Mouse (Mus musculus) adrenal gland, postnatal 10 days (tissue): ENCODE measurements around the gene Slc7a14. TPM values are rescaled to one million over a fixed set of nuclear protein-coding genes. Genes with fewer than 3 reads are reported as not detected.
"Not testable (repeated sequence)": the region's sequence is repeated elsewhere in the genome, so short reads cannot be mapped to it uniquely, and the experiment has no call there.

ENCODE experiments used
- DNase-seq: peaks from one replicate; pipeline ENCODE4 v3.0.0; 2021; ENCODE audit warnings: mixed read lengths
- long read RNA-seq, 2 experiments: library from polyadenylated mRNA; stranded (forward); transcript quantifications; one replicate each; pipeline ENCODE4 v2.0.0; 2021
- total RNA-seq, 2 experiments: library from RNA; stranded (reverse); gene quantifications; 2 replicates each; pipeline ENCODE4 v1.2.3; 2021

The Slc7a14 gene
- 1 to 10 TPM; 4.5 to 7.8 TPM for total RNA-seq
- long read RNA-seq, experiment 1 = 0 reads
- long read RNA-seq, experiment 2, partial matches to known transcripts = 0 of 2 reads
- long read RNA-seq, experiment 2, other reads (novel, unspliced or antisense) = 2 of 2 reads

DNA sequence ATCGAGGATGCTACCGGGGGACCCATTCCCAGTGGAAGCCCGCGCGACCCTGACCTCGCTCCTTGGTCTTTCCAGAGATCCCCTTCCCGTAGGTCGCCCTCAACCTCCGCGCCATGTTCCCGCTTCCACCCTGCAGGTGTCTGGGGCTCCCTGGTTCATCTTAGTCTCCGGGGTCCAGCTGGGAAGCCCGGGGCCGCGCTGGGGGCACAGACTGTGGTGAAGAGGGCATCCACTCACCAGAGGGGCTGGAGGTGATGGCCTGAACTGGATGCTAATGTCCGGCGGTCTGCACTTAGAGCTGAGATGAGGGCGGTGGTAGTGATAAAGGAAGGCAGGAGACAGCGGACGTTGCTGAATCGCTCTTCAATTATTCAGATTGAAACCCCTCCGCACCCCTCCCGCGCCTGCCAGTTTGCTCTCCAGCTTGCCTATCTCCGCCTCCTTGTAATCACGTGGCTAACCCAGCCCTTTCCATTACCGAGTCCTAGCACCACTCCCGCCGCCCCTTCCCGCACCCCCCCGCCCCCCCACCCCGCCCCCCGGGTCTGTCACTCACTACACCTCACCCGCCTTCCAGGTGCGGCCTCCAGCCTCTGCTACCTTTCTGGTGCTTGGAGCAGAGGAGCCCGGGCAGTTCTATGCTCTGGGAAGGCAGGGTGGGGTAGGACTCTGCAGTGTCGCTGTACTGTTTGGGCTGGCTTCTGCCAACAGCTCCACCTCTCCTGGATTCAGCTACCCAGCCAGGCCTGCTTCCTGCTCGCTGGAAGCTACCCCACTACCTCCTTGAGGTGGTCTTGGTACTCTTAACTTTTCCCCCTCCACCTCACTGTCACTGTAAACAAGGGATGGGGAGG is at the start of gene Slc7a14:
Slc7a14 (minus strand) TSS at position 445 of the 854 bp plus-strand sequence.
- peak; percentile 12 for DNase-seq

DNA sequence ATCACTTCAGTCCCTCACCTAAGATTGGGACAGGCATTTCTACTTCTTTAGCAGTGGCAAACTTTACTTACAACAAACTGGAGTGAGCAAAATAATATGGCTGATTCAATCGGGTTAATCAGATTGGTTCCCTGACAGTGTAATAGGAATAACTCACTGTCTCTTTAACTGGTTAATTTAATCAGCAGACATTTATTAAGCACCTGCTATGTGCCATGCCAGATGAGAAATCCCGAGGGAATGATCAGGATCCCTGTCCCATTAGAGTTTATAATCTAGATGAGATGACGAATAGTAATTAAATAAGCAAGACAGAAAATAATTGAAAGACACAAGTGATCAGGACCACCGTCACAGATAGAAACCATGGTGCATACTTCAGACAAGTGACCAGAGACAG is 36.4 kb upstream of the Slc7a14 start:
- no peak for DNase-seq

DNA sequence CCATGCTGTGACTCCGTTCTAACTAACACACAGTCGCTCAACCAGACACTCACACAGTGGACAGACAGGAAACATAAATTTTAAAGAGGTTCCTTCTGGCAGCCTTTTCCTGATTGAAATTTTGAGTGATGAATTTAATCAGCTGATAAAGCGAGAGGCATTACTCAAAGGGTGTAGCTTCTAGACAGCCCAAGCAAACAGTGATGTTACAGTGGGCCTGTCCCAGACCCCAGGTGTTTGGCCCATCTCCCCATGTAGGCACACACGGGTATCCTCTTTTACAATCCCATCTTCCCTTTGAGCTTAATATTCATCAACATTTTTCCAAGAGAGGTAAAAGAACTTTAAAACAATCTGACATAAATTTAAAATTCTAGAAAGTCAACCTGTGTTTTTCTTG is 35.6 kb upstream of the Slc7a14 start:
- DNase-seq = no peak

DNA sequence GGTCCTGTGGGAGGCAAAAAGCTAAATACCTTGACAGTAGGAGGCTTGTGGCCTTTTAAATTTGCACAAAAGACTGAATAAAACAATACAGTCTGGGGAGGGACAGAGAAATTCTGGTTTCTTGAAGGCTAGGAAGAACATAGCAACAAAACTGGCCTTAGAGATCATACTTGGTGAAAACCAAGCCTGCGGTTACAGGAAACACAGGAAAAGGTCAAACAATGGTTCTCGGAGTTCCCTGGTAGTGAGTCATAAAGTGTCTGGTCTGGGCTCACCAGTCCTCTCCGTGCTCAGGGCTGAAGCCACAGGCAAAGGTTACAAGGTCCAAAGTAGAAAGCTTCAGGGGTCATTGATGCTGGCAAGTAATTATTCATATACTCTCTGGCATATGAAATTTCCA is 29.1 kb upstream of the Slc7a14 start:
- no peak for DNase-seq

DNA sequence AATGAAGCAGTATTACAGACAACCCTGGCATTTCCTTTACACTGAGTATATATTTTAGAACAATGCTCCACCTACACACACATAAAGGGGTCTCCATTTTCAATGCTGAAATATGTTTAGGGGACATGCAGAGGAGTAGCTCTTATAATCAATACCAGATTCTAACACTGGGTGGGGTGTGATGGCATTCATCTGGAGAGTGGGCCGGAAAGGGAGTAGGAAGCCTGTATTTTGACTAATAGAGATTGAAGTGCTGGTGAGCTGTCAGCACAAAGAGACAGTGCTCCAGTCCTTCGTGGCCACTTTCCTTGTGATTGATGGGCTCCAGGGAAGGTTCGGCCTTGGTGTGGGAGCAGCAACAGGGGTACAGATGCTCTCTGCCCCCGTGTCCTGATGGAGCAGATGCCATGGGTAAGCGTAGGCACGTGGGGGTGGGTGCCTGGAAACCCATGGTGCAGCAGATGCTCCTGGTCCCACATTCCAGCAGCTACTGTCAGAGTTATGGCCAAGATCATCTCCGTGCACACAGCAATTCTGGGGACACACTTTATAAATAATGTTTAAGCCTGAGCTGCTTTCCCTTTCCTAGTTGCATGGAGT is 18.2 kb upstream of the Slc7a14 start:
- no peak for DNase-seq

DNA sequence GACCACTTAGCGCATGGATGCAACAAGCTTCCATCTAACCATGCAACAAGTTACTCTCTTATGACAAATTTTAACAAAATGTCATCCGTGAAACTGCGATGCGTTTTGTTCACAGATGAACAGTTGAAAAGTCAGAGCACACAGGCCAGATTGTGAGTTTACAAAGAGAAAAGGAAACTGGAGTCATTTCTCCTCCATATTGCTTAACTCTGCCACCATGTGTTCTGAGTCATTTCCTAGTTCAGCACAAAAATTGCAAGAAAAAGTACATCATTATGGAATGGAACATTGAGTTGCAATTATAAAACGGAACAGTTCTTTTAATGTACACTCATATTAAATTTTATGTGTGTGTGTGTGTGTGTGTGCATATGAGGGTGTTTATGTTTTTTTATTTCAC is 17.6 kb upstream of the Slc7a14 start:
- DNase-seq = no peak

DNA sequence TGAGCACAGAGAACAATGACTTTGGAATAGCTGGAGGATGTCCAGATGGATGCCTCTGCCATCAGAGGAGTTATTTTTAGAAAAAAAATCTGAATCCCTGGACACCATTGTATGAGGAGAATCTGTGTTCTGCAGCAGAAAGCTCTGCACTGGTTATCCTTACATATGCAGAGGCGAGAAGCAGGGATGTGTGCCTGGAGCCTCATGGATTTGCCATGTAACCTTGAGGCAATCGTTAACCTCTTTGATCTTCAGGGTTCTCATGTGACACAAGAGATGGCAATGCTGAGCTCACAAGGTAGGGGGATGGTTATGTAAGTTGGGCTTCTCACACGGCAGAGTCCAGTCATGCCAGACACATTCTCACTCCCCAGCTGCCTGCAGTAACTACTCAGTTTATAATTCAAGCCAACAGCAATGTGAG is 14.1 kb upstream of the Slc7a14 start:
- DNase-seq = no peak

DNA sequence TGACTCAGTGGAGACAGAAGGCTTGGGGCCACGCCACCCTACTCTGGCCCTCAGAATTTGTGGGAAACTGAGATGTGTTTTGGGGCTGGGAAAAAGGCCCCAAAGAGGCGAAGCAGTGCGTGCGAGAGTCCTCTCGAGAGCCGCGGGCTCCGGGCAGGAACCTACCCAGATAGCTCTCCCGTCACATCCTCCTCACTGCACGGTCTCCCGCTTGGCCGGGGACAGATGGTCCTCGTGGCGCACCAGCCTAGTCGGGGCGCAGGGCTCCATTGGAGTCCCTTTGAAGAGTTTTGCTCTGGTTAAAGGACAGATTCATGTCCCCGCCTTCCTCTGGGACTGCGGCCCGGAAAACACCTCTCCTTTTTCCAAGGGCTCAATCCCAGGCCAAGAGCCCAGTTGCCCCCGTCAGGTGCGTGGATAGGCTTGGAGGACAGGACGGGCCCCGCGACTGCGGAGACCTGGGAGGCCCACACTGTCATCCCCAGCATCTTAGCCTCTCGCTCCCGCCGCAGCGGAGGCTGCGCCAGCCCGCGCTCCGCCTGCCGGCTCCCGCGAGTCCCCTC is 726 bp downstream of the Slc7a14 start:
- DNase-seq = peak; percentile 2

DNA sequence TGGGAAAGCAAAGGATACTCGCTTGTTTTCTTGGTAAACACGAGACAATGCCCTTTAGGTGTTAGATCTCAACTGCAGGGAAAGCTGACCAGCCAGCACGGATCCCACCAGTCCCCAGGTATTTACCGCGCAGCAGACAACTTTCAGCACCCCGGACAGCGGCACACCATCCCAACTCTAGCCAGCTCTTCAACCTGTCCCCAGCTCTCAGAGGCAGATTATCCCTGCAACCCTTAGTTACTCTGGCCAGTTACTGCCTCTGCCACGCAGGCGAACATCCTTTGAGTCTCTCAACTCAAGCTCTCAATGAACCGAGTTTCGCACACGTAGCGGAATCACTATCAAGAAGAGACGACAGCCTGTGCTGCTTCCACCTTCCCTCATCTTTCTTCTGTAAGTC is 1.3 kb downstream of the Slc7a14 start:
- peak; percentile 79 for DNase-seq

DNA sequence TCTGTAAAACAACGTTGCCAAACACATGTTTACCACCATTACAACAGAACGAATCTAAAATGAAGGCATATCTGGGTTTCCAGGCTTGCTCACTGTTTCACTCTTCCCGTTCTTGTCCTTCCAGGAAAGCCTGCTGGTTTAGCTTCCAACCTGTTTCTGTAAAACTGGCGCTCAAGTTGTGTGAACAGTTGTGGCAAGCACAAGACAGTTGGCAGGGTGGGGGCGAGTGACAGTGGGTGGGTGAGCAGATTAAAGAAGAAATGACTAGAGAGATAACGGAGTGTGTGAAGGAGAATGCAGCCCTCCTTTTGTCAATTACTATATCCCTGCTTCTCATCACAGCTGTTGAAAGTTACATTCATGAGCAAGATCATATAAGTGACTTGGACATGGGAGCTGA is 2.2 kb downstream of the Slc7a14 start:
- no peak for DNase-seq

DNA sequence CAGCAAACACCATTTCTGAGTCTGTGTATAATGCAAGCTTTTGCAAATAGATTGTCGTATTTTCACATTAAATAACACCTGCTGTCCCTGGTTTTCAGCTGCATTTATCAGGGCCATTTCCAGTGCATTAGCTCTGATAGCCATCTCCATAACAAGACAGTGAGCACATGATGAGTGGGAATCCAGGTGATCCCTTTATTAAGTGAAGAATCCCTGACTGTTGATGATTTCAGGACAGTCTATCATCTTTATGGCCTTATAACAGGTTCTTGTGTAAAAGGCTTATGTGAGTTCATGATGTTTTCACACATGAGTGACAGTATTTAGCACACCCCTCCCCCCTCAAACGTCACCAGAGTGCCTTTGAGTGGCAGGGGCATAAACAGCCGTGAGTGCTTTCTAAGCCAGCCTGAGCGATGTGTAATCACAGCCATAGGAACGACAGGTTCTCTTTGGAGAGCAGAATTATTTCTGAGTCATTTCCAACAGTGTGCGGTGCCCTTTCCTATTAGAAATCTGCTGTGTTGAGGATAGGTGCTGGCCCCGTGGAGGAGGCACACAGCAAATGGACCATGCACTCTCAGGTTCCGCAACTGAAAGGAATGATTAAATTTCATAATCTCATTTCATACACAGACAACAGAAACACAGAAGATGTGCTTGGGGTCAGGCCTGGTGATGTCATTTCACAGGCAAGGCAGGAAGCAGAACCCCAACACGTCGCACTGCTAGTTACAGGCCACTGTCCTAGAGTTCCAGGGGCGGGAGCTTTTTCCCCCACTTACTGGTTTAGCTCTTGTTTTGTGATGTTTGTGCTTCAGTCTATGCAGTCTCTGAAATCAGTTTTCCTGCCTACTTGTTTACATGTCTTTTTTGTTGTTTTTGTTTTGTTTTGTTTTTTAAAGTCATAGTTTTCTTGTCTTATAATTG is 18.2 kb downstream of the Slc7a14 start:
- no peak for DNase-seq

DNA sequence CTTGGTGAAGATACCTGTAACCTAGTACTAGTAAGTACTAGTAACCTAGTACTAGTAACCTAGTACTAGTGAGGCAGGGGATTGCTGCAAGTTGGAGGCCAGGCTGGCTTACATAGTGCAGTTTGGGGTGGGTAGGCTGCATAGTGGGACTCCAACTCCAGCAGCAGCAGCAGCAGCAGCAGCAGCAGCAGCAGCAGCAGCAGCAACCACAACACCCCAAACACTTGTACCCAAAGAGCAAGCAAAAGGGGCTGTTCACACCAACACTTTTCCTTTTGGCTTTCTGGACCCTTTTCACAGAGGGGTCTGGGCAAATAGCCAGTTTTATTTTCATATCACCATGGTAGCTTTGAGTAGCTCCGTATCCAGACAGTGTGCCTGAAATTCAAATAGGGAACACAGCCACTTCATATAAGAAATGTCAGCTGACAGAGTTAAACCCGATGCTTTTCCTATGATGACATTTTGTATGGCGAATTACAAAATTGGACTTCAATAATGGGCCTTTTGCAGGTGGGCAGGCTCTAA is 22.7 kb downstream of the Slc7a14 start:
- DNase-seq = no peak

DNA sequence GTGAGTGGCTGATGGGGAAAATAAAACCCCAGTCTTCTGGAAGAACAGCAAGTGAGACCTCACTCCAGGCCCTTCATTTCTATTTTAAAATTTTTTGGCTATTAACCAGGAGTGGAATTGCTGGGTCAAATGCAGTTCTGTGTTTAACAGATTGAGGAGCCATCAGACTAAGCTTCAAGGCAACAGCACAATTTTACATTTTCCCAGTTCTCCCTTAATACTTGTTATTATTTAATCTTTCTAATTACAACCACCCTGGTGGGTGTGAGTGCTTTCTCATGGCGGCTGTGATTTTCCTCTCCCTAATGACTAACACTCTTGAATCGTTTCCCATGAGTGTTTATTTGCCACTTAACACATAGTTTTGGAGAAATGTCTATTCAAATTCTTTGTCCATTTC is 29.1 kb downstream of the Slc7a14 start:
- no peak for DNase-seq

DNA sequence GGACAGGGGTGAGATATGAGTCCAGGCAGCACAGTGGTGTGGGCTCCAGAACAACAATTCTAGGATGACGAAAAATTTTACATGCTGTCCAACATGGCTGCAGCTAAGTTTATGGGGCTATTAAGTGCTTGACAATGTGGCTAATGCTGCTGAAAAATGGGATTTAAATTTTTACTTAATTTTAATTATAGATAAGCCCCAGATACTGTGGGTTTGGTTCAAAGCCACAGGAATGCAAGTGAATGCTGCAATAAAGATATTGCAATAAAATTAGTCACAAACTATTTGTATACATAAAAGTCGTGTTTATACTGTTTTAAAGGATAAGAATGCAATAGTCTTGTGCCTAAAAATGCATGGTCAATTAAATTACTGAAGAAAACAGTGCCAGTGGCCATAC is 35.3 kb downstream of the Slc7a14 start:
- no peak for DNase-seq

DNA sequence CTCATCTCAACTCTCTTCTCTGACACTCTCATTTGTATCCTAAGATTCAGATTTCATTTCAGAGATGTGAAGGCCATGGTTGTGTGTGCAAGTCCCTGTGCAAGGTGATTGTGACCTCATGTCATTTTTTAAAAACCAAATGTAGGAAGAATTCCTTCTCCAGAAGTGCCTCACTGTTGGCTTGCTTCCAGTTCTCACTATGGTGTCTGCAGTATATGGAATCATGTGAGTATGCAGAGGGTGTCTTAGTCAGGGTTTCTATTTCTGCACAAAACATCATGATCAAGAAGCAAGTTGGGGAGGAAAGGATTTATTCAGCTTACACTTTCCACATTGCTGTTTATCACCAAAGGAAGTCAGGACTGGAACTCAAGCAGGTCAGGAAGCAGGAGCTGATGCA is 36.9 kb downstream of the Slc7a14 start:
- not testable (repeated sequence) for DNase-seq

DNA sequence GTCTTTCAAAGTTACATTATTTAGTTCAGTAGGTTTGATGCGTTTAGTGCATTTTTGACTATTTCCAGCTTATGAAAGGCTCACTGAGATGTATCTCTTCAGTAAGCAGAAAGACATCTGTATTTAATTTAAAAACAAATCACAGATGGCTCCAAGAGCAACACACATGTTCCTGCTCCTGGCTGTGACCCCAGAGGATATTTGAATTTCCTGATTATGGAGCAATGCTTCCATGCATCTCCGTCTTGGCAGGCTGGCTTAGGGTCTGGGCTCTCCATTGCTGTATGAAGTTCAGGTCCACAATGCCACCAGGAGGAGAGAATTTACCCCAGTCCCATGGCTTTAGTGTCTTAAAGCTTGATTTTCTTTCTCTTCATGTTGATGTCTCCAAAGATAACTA is 37.5 kb downstream of the Slc7a14 start:
- no peak for DNase-seq

DNA sequence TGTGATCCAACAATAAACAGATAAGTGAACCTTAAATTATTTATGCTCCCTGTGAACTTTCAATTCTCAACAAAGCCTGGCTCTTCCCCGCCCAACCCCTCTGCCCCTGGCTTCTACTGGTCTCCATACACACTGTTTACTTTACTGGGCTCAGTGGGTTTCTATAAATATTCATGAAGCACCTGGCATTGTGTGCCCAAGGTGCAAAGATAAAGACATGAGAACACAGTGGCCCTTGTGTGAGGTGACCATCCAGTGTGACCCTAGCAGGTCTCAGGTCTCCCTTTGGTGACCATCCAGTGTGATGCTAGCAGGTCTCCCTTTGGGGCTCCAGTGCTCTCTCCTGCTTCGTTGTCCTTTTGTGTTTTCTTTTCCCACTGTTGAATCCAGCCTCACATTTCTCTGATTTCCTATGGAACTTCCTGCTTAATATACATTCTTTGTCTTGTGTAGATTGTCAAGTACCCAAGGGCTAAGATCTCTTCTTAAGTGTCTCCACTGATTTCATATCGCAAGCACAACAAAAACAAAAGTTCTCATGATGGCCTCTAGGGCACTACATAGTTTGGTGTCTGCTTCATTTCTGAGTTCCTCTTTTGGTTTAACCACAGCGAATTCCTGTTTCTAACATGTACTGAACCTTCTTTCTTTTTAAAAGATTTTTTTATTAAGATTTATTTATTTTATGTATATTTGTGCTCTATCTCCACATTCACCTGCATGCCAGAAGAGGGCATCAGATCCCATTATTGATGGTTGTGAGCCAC is 40.4 kb downstream of the Slc7a14 start:
- no peak for DNase-seq

DNA sequence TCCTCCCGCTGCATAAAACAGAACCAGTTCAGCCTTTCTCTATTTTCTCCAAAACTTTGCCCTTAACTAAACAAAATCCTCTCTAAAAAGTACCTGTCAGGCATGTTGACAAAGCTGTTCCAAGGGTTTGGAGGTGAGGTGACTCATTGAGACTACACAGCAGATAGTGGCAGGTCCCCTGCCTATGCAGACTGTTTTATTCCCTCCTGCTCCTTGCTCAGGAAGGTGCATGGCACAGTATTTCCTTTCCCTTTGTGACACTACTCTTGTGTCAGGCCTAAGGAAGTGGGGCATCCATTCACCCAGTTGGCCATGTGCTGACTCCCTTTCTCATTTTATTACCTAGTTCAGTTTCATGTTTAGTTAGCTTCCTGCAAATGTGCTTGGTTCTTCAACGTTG is 42.3 kb downstream of the Slc7a14 start:
- DNase-seq = no peak

DNA sequence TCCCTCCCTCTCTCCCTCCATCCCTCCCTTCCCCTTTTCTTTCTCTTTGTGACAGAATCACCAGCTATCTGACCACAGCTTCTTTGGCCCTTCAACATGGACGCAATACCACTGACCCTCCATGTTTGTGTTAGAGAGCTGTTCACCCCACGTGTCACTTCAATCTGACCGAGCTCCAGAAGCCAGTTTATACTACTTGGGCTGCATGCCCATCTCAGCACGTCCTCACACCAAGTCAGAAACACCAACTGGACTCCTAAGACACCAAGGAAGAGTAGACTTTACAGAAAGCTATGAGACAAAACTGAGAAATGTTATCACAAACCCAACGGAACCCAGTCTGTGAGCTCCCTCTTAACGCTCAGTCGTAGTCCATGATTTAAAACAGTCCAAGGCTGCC is 43.2 kb downstream of the Slc7a14 start:
- no peak for DNase-seq

DNA sequence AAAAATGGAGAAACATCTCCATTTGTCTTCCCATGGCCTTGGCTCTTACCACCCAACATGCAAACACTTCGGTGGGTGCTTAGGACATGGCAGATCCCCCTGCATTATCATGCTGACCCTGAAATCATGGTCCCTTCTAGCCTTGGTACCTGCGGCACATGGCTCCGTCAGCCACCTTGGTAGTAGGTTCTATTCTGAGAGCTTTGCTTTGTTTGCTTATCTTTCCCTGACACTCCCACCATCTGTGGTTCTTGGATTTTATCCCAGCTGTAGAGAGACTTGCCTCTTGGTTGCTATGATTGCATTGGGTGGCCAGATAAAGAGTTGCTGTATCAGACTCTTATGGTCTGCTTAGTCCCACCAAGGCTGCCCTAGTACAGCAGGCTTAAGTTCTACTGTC is 46.6 kb downstream of the Slc7a14 start:
- no peak for DNase-seq

DNA sequence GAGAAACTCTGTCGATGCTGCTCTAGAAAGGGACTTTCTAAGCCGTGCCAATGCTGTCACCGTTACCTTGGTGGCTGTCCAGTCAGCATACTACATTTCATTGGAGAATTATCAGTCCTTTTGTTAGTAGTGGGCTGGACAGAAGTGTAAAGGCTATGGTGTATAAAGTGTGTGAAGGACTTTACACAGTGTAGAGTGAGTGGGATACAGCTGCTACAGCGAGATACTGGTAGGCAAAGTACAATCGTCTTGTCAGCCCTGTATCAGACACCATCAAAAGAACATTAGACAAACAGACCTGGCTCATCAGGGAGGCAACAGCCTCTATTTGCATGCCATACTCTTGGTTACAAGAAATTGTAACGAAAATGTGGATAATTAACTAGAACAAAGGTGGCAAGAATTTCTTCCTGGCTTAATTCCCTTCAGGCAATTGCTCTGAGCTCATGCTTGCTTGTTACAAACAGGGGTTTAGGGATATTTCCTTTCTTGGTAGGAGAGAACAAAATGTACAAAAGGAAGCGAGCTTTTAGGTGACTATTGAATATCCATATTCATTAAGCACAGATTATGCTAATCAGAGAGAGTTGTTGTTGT is 48.7 kb downstream of the Slc7a14 start:
- no peak for DNase-seq
